Mouse (Mus musculus) stomach, embryonic 16.5 days (tissue): Measurements from ENCODE around the gene Ltbp1. TPM values are rescaled to one million over a fixed set of nuclear protein-coding genes. Genes with fewer than 3 reads are reported as not detected.

Experiments
- ATAC-seq: fragments of 200-750 bp; cut with Nextera tagmentation; 2 replicates; pipeline ENCODE4 v1.8.0; 2017; ENCODE audit warnings: moderate number of reproducible peaks, moderate TSS enrichment; ENCODE audit not compliant: insufficient read depth, low FRiP score
- H3K27ac ChIP-seq: fragments of 300-500 bp; sonication (generic); 2 replicates; pipeline ENCODE4 v1.5.1; 2014; ENCODE audit warnings: low read length
- H3K27me3 ChIP-seq: fragments of 300-500 bp; sonication (generic); 2 replicates; pipeline ENCODE4 v1.6.1; 2014; ENCODE audit warnings: low read length, control low read depth, mixed read lengths; ENCODE audit not compliant: control insufficient read depth, insufficient read depth
- H3K36me3 ChIP-seq: fragments of 300-500 bp; sonication (generic); 2 replicates; pipeline ENCODE4 v1.6.1; 2014; ENCODE audit warnings: low read length; ENCODE audit not compliant: control insufficient read depth, insufficient read depth
- H3K4me1 ChIP-seq: fragments of 300-500 bp; sonication (generic); 2 replicates; pipeline ENCODE4 v1.6.1; 2014; ENCODE audit warnings: low read length, control low read depth, mixed read lengths; ENCODE audit not compliant: control insufficient read depth, insufficient read depth
- H3K4me2 ChIP-seq: fragments of 300-500 bp; sonication (generic); 2 replicates; pipeline ENCODE4 v1.6.1; 2014; ENCODE audit warnings: low read depth, low read length, mixed read lengths
- H3K4me3 ChIP-seq: fragments of 300-500 bp; sonication (generic); replicated peaks from 2 replicates; pipeline ENCODE4 v1.5.1; 2014; ENCODE audit warnings: mild to moderate bottlenecking, low read length
- H3K9ac ChIP-seq: fragments of 300-500 bp; sonication (generic); 2 replicates; pipeline ENCODE4 v1.6.1; 2014; ENCODE audit warnings: low read length
- H3K9me3 ChIP-seq: fragments of 300-500 bp; sonication (generic); replicated peaks from 2 replicates; pipeline ENCODE4 v1.6.1; 2016; ENCODE audit warnings: low read length, control low read depth; ENCODE audit not compliant: control insufficient read depth
- WGBS: fragments of 180-500 bp; shearing (Covaris S2); extraction: QIAGEN DNeasy Blood & Tissue Kit; methylation state at CpG from one replicate; pipeline ENCODE4 v1.1.7; 2014; 5-methylcytosine and 5-hydroxymethylcytosine counted together
- polyA plus RNA-seq: library from polyadenylated mRNA; unstranded; fragments of >200 nt; fragmentation: Nextera tagmentation; extraction: Ambion mirVana; gene quantifications from 2 replicates; pipeline ENCODE4 v1.2.1, GENCODE M21; 2015

Gene Ltbp1
- polyA plus RNA-seq, 1 experiment from 2014 or later, result 30.1 TPM

GRCm38 (mm10) chr17:75159066-75159787, 153.9 kb downstream of the Ltbp1 start:
- 87% methylated on average over 8 of the region's 8 CpGs for WGBS
- Histone ChIP-seq H3K36me3 (no peaks in the 10 kb centered on the region), H3K4me3 (no peak overlapping the region), H3K9ac (no peak overlapping the region), H3K27me3 (no peaks in the 10 kb centered on the region), H3K4me1 (no peaks in the 10 kb centered on the region), H3K9me3 (no peaks in the 10 kb centered on the region), H3K4me2 (no peak overlapping the region), H3K27ac (no peak overlapping the region)
- ATAC-seq, result no peak

GRCm38 (mm10) chr17:75161062-75161461, 155.7 kb downstream of the Ltbp1 start:
- Histone ChIP-seq H3K36me3 (no peaks in the 10 kb centered on the region), H3K9me3 (no peaks in the 10 kb centered on the region), H3K4me1 (no peaks in the 10 kb centered on the region), H3K4me3 (no peak overlapping the region), H3K9ac (no peak overlapping the region), H3K4me2 (no peak overlapping the region), H3K27me3 (no peaks in the 10 kb centered on the region), H3K27ac (no peak overlapping the region)
- ATAC-seq, result no peak
- WGBS, result 79% methylated on average over 10 of the region's 10 CpGs

- H3K4me1 ChIP-seq, result no peaks in the 10 kb centered on the region
- H3K9me3 ChIP-seq, result no peaks in the 10 kb centered on the region
- 71% methylated on average over 4 of the region's 4 CpGs for WGBS
- no peak overlapping the region for H3K9ac ChIP-seq
- H3K36me3 ChIP-seq, result no peaks in the 10 kb centered on the region
- no peak overlapping the region for H3K27ac ChIP-seq
- no peak overlapping the region for H3K4me2 ChIP-seq
- ATAC-seq, result no peak
- no peaks in the 10 kb centered on the region for H3K27me3 ChIP-seq
- H3K4me3 ChIP-seq, result no peak overlapping the region
Observed at GRCm38 (mm10) chr17:75161931-75162330, 156.6 kb downstream of the Ltbp1 start.

- Histone ChIP-seq H3K4me1 (no peaks in the 10 kb centered on the region), H3K27me3 (no peaks in the 10 kb centered on the region), H3K36me3 (no peaks in the 10 kb centered on the region), H3K4me2 (no peak overlapping the region), H3K9me3 (no peaks in the 10 kb centered on the region), H3K4me3 (no peak overlapping the region), H3K27ac (no peak overlapping the region), H3K9ac (no peak overlapping the region)
- no peak for ATAC-seq
- 84% methylated on average over 5 of the region's 5 CpGs for WGBS
Observed at GRCm38 (mm10) chr17:75164566-75164965, 159.2 kb downstream of the Ltbp1 start.

- no peak for ATAC-seq
- Histone ChIP-seq H3K4me1 (no peaks in the 10 kb centered on the region), H3K36me3 (no peaks in the 10 kb centered on the region), H3K4me3 (no peak overlapping the region), H3K4me2 (no peak overlapping the region), H3K9ac (no peak overlapping the region), H3K27ac (no peak overlapping the region), H3K9me3 (no peaks in the 10 kb centered on the region), H3K27me3 (no peaks in the 10 kb centered on the region)
- WGBS, result 74% methylated on average over 3 of the region's 3 CpGs
Observed at GRCm38 (mm10) chr17:75168572-75169200, 163.3 kb downstream of the Ltbp1 start.

- H3K4me3 ChIP-seq, result no peak overlapping the region
- no peaks in the 10 kb centered on the region for H3K36me3 ChIP-seq
- H3K27me3 ChIP-seq, result no peaks in the 10 kb centered on the region
- H3K4me1 ChIP-seq, result no peaks in the 10 kb centered on the region
- ATAC-seq, result no peak
- H3K27ac ChIP-seq, result no peak overlapping the region
- H3K4me2 ChIP-seq, result no peak overlapping the region
- H3K9ac ChIP-seq, result no peak overlapping the region
- WGBS, result 76% methylated on average over 7 of the region's 7 CpGs
- H3K9me3 ChIP-seq, result no peaks in the 10 kb centered on the region
Observed at GRCm38 (mm10) chr17:75171659-75172058, 166.3 kb downstream of the Ltbp1 start.

GRCm38 (mm10) chr17:75172685-75173205, 167.4 kb downstream of the Ltbp1 start:
- 84% methylated on average over 7 of the region's 7 CpGs for WGBS
- ATAC-seq, result no peak

GRCm38 (mm10) chr17:75174501-75174900, 169.1 kb downstream of the Ltbp1 start:
- Histone ChIP-seq H3K4me3 (no peak overlapping the region), H3K9ac (no peak overlapping the region), H3K27ac (no peak overlapping the region), H3K27me3 (no peaks in the 10 kb centered on the region), H3K9me3 (no peaks in the 10 kb centered on the region), H3K4me1 (peaks cover 6% of the 10 kb centered on the region), H3K4me2 (no peak overlapping the region), H3K36me3 (no peaks in the 10 kb centered on the region)
- WGBS, result 88% methylated on average over 3 of the region's 3 CpGs
- ATAC-seq, result no peak

More at GRCm38 (mm10) chr17:75172685-75173205, 167.4 kb downstream of the Ltbp1 start:
- Histone ChIP-seq H3K27me3 (no peaks in the 10 kb centered on the region), H3K4me2 (no peak overlapping the region), H3K36me3 (no peaks in the 10 kb centered on the region), H3K9ac (no peak overlapping the region), H3K27ac (no peak overlapping the region), H3K9me3 (no peaks in the 10 kb centered on the region), H3K4me1 (no peaks in the 10 kb centered on the region), H3K4me3 (no peak overlapping the region)
